Mouse (Mus musculus): ENCODE data around the gene Mat1a.

- TF ChIP-seq CTCF (IDR thresholded peaks at IDR 0.05; ENCODE audit: extremely low read depth, insufficient read depth, insufficient read length, insufficient replicate concordance), result no peak
- no peak for TF ChIP-seq POLR2A (IDR thresholded peaks at IDR 0.05; ENCODE audit: low read depth, low read length)
Observed at GRCm38 (mm10) chr14:41160743-41161142, 55.9 kb downstream of the Mat1a start.

Measured in spleen, adult 2 months (tissue).